Mouse (Mus musculus): ENCODE results near the gene Paxip1. TPM values are rescaled to one million over a fixed set of nuclear protein-coding genes. Genes with fewer than 3 reads are reported as not detected.
A peak's percentile ranks its signal among the peaks of the same experiment; 100 is the strongest.

Paxip1 gene
- total RNA-seq, 2 experiments from 2014 or later: 38.5 to 39.8 TPM

DNA sequence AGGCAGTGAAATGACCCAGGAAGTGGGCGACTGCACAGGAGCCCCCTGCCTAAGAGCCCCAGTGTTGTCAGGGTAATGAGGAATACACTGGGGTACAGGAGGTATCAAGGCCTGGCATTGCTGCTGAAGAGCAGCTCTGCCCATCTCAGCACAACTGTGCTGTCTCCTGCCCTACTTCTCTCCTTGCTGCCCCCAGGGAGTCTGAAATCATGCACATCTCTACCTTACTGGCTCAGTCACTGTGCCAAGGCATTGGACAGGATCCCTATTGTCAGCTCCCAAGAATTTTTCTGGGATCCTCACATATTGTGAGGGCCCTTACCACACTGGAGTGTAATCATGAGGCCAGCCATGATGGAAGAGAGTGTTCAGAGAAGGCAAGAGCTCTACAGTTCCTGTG is 60.1 kb downstream of the Paxip1 start:
- DNase-seq (ENCODE audit: low spot score in 2 of 2): no peak

DNA sequence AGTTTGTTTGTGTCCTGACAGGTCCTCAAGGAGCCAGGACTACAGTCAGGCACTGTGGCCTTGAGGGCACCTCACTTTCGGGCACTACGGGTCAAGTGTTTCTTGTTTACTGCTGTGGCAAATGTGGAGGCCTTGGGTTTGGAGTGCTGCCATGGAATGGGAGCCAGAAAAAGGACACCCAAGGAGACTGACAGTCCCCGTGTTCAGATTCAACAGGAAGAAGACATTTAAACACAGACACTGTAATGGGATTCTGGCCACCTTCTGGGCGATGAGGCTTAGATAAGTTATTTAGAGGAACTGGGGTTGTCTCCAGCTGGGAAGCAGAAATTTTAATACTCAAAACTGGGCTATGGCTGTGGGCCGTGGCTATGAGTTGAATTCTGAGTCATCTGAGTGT is 60.8 kb downstream of the Paxip1 start:
- peak in 1 of 2 experiments; percentile 31 for DNase-seq (ENCODE audit: low spot score in 2 of 2)

DNA sequence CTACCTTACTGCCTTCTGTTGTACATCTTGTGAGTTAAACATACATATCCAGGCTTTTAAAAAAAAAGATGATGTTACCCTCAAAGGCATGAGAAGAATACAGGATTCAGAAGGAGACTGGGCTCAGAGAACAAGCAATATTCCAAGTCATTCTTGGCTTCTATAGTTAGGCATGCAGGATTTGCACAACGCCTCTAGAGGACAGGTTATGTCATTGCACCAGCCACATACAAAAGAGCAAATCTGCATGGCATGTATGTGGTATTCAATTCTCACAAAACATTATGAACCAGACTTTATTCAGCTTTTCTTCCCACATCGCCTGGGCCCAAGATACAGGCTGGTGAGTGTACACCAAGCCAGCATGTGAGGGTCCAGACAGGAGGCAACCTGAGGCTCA is 67.0 kb downstream of the Paxip1 start:
- DNase-seq (ENCODE audit: low spot score in 2 of 2): no peak

DNA sequence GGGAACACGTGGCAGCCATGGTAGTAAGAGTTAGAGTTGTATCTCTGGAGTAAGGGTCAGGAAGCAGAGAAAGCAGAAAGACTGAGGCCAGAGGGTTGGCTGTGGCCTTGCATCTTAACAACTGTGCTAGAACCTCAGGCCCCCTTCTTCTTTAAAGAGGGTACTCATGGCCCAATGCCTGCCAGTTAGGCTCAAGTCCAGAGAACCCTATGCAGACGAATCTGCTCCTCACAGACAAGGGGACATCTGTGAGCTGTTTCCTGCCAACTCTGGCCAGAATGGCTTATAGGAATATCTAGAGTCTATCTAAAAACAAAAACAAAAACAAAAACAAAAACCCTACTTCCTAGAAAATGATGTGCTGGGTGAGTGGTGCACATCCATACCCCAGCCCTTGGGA is 72.2 kb downstream of the Paxip1 start:
- DNase-seq (ENCODE audit: low spot score in 2 of 2): no peak

DNA sequence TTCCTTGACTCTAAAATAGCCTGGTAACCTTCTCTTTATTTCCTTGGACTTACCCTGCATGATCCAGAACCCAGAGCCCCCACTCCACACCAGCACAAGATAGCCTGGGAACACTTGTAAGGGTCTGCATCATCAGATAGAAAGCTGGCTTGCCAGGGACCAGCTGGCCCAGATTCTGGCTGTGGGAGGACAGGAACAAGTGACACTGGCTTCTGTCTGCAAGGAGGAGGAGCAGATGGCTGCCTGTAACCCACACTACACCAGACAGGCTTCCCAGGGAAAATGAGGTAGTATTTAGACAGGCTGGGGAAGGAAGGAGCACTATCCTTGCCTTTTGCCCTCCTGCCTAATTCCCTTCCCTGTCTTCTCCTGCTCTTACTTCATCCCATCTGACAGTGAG is 74.2 kb downstream of the Paxip1 start:
- peak; percentile 54 to 69 for DNase-seq (ENCODE audit: low spot score in 2 of 2)

DNA sequence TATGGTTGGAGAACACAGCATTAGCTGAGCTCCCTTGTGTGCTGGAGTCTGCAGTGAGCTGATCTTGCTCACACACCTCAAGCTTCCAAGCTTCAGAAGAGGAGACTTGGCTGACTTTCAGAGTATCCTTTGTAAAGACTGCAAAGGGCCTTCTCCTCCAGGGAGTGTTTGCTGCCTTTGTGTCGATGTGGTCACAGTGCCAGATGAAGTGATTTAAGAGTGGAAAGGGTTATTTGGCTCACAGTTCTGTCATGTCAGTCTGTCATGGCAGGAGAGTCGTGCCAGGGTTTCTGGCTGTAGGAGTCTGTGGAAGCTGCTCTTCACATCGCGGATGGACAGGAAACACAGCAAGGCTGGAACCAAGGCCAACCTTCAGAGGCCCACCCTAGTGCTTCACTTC is 75.5 kb downstream of the Paxip1 start:
- peak in 1 of 2 experiments; percentile 24 for DNase-seq (ENCODE audit: low spot score in 2 of 2)

DNA sequence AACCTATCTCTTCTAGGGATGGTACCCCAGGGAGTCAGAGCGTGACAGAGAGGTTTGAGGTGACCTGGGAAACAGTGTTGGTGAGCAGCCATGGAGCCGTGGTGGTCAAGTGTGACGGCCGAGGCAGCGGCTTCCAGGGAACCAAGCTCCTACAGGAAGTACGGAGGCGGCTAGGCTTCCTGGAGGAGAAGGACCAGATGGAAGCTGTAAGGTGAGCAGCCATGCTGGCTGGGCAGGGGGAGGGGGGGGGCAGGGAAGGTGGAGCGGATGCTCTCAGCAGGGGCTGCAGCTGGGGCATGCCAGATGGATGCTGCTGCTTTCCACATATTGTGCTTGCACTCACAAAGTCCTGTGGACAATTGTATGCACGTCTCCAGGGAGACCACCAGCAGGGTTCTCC is 77.1 kb downstream of the Paxip1 start:
- no peak for DNase-seq (ENCODE audit: low spot score in 2 of 2)

DNA sequence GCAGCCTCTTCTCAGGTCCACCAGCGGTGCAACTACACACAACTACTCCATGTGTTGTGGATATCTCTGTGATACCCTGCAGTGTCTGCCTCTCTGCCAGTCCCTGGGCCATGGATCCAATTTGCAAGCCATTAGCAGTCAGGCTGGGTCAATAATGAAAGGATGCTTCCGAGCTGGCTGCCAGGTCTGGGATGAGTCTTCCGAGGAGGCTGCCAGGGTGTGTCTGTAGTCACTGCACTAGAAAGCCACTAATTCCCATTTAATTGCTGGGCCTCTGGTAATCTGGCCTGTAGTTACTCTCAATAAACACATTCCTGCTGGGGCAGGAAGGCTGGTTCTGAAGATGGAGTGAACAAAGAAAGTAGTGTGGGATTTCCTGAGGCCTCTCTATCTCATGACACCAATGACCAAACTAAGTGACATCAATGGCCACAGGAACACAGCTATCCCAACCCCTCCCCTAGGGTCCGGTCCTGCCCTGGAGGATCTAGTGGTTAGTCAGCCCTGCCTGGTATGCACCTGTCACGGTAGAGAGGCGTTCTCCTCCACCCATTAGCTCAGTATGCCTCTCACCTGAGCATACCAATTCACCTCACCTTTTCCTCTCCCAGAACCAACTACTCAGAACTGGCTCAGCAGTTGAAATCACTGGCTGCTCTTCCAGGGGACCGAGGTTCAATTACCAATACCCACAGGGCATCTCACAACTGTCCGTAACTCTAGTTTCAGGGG is 79.9 kb downstream of the Paxip1 start:
- DNase-seq (ENCODE audit: low spot score in 2 of 2): no peak

DNA sequence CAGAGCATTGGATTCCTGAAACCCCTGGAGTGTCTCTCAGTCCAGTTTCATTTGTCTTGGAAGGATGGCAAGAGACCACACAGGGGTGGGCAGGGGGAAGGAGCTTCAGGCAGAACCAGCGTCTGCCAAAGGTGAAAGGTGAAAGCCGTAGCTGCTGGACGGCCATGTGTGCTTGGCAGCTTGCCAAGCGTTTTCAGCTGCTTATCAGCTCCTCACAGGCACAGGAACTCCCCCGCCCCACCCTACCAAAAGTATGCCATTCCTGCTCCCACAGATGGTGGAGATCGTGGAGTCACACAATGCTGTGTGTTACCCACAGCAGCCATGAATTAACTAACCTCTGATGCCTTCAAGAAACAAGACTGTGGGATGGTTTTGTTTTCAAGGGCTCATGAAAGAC is 83.3 kb downstream of the Paxip1 start:
- no peak for DNase-seq (ENCODE audit: low spot score in 2 of 2)

DNA sequence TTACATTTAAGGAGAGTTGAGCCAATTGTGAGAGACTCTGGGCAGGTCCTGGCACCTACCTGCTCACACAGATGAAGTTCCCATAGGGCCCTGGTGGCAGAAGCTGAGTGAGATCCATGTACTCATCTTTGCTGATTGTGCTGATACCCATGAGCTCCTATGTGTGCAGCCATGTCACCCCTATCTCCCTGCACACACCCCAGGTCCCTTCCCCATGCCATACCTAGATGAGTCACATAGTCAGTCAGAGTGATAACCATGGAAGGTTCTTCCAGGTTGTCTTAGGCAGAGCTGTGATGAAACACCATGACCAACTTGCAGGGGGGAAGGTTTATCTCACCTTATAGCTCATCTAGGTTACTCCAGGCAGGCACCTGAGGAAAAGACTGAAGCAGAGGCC is 84.2 kb downstream of the Paxip1 start:
- DNase-seq (ENCODE audit: low spot score in 2 of 2): no peak

DNA sequence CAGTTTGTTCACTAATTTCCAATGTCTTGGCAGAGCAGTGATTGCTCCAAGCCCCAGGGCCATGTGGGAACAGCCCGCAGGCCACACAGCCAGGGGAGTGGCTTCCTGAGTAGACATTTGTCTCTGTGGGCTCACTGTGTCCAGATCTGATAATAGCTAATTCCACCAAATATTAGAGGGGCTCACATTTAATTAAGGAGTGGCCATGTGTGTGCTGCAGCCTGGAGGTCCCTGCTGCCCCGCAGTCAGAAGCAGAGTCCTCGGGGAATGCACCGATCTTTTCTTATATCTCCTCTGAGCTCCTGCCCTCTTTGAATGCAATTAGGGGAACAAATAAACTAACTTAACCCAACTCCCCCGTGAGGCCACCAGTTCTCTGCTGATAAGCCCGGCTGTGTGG is 84.9 kb downstream of the Paxip1 start:
- DNase-seq (ENCODE audit: low spot score in 2 of 2): no peak

DNA sequence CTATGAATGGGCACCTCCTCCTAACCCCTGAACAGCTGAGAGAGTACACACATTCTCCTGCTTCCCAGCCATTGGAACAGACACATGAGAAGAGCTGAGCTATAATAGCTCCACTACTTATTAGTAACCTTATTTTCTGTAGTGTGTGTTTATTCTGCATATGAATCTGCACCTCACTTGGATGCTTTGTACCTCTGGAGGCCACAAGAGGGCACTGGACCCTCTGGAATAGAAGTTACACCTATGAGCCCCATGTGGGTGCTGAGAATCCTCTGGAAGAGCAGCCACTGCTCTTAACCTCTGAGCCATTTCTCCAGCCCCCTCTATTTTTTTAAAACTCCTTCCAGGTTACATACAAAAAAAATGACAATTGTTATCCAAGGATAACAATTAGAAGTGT is 86.5 kb downstream of the Paxip1 start:
- DNase-seq (ENCODE audit: low spot score in 2 of 2): no peak

DNA sequence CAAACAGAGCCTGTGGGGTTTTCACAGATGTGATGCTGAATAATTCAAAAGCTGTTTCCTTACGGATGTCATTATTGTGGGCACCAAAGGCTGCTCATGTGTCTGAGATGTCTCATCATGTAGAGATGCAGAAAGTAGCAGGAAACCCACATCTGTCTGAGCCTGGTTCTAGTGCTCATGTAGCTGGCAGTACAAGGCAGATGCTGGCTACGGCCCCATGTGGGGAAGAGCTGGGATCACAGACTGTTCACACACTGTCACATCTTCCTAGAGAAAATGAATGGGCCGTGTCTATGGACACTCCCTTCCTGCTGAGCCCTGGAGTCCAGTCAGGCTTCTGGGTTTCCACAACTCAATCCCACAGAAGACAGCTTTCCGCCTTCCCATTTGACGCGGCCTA is 89.0 kb downstream of the Paxip1 start:
- no peak for DNase-seq (ENCODE audit: low spot score in 2 of 2)

Other genes with a start within 250 kb of the Paxip1 start
- gene Htr5a, start 50.5 kb upstream of the Paxip1 start, total RNA-seq (2021): 10 to 100 TPM; 13.4 to 15.4 TPM